Mouse (Mus musculus) CD4-positive, CD25-positive, alpha-beta regulatory T cell, adult 4 months (primary cell): Measurements from ENCODE around the gene Mpi. TPM values are rescaled to one million over a fixed set of nuclear protein-coding genes. Genes with fewer than 3 reads are reported as not detected.

Source experiments
- ATAC-seq: one replicate; pipeline ENCODE4 v1.8.0; 2017
- polyA plus RNA-seq, 2 experiments: library from polyadenylated mRNA; unstranded; fragments of 100-300 nt; shearing (Covaris generic); gene quantifications; one replicate each; pipeline ENCODE4 v1.2.1; 2017

Gene Mpi
- 10 to 100 TPM; 15.7 to 17.9 TPM for polyA plus RNA-seq

DNA sequence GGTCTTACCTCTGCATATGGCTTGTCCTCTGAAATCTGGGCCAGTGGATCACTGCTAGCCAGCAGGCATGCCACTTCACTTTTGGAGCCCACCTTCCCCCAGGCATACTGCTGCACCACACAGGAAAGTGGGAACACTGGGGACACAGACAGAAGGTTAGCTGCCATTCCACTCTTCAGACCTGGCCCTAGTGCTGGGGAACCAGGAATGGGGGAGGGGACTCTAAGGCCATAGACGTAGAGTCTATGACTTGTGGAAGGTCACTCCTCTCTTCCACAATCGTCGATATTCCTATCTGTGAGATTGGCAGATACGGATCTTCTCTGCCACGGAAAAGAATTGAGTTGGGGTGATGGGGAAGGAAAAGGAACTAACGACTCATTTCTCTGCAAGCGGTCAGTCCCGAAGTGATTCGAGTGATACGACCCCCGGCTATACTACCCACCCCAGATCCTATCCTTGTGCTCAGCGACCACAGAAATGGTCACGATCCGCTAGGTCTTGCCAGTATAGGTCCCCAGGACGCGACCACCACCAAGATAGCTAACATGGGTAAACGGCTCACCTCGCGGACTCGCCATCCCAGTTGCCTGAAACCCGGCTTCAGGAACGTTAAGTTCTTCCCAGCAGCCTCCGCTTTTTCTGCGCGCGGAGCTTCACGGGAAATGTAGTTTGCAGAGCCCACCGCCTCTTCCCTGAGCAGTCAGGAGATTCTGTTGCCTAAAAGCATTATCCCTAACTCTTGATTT, at the start of gene Mpi:
TSS of gene Mpi (minus strand) at position 625 of the 749 bp plus-strand sequence.
- no peak for ATAC-seq

DNA sequence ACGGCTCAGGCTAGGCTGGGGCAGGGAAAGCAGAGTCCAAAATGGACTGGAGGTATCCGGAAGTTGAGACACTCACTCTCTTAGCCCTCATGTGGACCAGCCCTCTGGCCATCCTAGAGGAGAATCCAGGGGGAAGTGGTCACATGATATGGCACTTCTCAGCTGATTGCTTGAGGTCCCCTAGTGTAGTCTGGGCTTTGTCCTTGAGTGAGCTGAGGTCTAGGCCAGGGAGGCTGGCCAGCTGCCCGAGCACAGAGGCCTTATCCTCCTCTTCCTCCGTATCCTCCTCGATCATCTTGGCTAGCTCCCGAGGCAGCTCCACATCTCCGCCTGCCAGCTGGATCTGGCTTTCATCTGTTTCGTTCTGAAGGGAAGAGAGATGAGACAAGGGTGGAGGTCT, 49.5 kb upstream of the Mpi start:
- no peak for ATAC-seq

DNA sequence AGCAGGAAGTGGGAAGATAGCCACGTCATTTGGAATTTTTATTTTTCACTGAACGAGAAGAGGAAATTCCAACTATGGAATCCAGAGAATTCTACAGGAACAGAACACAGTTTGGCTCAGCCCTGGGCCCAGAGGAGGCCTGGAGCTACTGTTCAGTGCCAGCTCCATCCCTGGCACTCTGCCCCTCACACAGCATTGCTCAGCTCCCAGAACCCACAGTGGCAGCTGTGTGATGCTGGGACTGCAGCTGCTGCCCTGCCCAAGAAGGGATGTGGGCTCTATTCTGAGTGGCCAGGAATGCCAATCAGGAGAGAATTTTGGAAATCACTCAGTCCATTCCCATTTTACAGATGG, 48.8 kb upstream of the Mpi start:
- ATAC-seq: no peak

DNA sequence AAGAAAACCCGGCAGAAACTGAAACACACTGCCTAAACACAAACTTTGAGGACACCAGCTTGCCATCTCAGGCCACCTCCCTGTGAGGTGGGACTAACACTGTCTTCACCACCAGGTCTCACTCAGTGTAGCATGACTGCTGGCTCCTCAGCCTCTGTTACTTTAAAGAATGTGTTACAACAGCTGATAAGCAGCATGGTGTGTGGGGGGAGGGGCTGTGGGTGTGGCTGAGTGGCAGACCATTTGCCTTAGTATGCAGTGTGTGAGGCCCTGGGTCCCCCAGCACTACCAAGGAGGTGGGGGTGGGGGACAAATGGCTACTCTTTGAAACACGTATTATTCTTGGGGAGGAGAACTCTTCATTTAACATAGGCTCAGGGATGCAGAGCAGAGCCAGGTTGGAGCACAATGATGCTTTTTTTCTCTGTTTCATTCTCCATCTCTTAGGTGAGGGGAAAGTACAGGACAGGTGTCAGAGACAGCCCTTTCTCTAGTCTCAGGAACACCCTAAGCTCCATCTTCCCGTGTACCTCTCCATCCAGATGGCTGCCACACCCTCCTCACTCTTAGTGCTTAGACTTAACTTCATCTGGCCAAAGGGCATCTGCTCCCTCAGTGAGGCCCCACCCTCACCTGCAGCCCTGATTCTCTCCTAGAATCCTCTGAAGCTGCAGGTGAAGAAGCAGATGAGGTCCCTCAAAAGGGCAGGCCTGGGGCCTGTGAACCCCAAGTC, 48.2 kb upstream of the Mpi start:
- no peak for ATAC-seq

DNA sequence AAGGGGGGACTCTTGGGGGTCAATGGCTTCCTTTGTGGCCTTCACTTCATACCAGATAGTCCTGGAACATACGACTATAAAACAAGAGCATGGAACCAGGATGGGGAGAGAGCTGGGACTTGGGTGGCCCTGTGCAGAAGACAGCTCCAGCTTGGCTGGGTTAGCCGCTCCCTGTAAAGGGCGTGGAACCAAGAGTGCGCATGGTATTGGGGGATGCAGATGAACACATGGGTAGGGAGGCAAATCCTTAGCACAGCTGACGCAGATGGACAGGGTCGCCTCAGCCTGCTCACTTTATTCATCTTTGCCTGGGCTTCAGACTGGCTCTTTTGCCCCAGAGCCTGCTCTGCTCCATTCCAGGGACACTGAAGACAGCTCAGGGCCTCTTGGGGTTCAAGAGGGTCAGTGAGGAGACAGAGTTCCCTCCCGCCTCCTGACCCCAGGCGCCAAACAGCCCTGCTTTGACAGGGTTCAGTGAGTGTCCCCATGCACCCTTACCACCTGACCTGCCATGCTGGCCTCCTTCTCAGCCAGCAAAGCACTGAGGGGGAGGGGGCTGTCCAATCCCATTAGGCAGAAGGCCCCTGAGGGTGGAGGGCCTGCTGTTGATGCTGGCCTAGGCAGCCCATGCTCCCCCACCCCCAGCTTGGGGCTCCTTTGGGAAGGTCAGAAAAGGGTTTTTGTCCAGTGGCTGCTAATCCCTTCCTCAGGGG, 46.4 kb upstream of the Mpi start:
- no peak for ATAC-seq

DNA sequence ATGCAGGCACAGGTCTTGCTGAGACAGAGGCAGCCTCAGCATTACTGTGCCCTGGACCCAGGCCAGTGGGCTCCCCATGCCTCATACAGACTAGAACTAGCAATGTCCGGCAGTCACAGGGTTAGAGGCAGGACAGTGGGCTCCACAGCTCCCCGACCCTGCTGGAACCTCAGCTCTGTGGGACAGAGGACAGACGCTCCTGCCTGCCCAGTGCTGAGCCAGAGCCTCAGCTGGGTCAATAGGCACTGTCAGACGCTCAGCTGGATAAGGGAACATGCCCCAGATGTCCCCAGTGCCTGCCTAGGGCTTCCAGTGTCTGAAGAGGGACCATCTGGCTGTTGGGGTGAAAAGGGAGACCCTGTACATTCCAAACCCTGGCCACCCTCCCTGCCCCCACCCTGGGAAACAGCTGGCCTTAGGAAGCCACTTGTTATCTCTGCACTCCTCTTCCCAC, 45.4 kb upstream of the Mpi start:
- no peak for ATAC-seq

DNA sequence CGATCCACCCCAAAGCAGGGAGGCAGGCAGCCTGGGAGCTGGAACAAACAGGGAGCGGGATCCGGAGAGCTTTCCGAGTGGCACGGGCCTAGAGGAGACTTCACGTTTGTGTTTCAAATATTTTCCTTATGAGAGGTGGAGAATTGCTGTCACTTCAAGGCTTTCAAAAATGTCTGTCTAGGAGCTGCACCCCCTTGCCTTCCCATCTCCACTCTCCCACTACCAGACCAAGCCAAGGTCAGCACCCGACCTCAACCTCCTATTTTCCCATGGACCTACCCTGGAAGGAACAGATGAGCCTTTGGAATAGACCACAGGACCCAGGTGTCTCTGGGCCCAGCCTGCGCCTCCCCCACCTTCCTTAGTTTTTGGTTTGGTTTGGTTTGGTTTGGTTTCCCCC, 44.7 kb upstream of the Mpi start:
- no peak for ATAC-seq

DNA sequence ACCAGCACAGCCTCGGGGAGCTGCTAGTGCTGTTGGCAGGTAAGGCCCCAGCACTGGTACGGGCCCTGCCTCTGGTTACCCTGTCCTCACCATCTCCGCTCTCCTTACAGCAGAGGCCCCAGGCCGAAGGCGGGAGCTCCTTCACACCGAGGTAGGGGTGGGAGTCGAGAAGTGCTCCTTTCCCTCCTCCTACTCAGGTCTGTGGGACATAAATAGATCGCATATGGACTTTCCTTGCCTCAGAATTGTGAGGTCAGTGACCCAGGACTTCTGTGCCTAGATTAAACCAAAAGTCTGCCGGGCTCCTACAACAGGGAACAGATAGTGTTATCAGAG, 41.6 kb upstream of the Mpi start:
- no peak for ATAC-seq

DNA sequence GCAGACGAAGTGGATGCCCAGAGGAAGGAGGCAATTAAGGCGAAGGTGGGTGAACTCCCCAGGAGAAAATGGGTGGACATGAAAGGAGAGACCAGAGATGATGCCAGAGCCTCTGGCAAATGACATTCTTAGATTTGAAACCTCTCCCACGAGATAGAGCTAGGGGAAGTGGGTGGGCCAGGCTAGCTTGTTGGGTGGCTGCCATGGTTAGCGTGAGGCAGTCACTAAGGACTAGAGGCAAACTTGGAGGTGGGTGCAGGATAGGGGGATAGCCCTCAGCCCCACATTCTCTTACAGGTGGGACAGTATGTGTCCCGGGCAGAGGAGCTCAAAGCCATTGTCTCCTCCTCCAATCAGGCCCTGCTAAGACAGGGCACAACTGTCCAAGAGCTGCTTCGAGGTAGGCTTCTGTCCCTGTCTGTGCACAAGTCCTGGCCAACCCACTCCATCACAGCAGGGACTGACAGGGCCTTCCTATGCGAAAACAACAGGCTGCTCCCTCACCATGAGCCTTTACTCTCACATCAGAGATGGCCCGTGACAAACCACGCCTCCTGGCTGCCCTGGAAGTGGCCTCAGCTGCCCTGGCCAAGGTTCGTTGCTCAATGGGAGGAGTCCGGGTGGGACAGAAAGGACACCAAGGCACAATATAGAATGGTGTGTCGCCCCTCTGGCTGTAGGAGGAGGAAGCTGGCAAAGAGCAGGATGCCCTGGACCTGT, 41.1 kb upstream of the Mpi start:
- ATAC-seq: no peak

DNA sequence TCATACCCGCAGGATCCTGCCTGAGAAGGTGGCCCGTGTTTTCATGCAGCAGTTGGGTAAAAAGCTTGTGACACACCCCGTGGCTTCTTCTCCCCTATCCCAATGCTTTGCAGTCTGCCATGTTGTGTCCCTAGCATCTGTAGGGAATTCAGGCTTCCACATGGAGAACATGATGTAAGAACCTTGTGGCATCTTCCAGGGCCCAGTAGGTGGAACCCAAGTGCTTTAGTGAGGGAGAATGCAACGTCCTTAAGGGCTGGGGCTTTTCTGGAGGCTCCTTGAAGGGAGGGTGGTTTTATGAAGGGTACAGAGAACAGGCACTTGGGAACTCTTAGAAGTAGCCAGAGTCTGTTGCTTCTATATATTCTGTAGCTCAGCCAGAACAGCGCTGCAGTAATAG, 38.2 kb upstream of the Mpi start:
- no peak for ATAC-seq

DNA sequence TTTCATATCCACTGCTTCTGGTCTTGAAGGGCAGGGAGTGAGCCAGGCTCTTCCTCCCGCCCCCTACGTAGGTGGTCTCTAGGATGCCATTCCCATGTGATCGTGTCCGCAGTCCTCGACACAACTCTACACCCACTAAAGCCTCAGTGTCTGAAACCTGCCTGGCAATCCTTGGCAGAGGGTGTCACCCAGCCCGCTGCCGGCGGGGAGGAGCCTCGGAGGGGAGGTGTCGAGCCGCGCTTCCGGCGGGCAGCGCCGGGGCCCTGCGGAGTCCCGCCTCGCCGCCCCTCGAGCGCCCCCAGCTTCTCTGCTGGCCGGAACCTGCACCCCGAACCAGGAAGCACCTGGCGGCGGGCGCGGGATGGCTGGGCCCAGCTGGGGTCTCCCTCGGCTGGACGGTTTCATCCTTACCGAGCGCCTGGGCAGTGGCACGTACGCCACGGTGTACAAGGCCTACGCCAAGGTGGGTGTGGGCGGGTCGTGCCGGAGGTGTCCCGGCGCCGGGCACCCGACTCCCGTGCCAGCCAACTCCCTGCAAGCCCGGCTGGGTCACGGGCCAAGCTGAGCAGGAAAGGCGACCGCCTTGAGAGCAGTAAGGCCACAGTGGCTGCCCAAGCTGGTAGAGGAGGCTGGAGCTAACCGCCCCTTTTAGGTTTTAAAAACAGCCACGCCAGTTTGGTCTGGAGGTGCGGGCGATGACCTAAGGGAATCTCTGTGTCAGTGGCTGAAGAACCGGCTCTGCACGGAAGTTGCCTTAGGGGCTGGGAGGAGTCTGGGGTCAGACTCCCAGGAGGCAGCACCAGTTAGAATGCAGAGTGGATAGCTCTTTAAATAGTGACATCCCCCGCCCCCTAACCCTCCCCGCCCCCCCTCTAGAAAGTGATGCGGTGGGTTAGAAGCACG, 36.9 kb upstream of the Mpi start, which contains the start of gene Ulk3:
TSS of gene Ulk3 (plus strand) at position 229 of the 903 bp plus-strand sequence.
- ATAC-seq: peak; percentile 91

DNA sequence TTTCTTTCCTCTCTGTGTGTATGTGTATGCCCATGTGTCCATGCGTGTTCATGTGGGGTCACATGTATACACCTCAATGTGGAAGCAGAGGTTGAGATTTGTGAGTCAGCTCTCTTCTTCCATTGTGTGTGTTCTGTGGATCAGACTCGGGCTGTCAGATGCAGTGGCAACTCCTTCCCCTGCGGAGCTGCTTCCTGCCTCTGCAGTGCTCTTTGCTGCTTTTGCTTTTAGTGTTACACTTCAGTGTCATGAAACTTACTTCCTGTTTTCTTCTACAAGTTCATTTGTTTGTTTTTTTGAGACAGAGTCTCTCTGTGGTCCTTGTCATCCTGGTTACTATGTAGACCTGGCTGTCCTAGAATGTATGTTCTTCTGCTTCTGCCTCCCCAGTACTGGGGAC, 32.4 kb upstream of the Mpi start:
- peak; percentile 27 for ATAC-seq

DNA sequence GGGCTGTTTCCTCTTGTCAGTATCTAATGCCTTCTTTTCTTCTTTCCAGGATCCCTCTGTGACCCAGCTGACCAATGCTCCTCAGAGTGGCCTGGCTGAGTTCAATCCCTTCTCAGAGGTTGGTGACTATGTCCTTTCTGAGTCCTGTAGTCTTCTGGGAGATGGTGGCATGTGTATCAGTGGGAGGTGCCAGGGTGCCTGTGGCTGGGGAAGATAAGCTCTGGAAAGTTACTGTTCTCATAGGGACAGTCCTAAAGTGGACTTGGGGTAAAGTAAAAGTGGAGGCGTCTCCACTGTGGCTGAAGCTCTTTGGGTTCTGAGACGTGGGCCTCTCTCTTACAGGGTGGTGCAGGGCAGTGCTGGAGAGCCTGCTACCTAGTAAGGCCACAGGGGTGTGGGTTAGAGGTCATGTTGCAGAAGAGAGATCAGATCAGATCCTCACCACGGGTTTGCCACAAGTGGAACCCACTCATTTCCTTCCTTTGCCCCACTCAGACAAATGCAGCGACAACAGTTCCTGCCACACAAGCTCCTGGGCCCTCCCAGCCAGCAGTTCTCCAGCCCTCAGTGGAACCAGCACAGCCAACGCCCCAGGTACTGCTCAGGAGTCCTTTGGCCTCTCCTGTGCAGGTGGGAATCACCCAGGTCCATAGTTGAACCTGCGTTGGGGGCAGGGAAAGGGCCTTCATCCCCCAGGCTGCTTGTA, 24.7 kb upstream of the Mpi start:
- no peak for ATAC-seq

DNA sequence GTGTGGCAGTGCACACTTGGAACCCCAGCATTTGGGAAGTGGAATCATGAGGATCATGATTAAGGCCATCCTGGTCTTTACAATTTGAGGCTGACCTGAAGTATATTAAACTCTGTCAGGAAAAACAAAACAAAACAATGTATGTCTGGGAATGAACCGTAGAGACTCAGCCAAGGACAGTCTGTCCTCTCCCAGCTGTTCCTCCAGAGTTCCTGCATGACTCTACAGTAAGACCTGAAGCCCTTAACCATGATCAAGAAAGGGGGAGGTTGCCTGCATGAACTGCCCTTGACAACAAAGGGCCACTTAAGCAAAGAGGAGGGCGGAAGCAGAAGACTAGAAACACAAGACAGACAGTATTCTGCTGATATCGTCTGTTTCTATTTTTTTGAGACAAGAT, 23.0 kb upstream of the Mpi start:
- no peak for ATAC-seq

DNA sequence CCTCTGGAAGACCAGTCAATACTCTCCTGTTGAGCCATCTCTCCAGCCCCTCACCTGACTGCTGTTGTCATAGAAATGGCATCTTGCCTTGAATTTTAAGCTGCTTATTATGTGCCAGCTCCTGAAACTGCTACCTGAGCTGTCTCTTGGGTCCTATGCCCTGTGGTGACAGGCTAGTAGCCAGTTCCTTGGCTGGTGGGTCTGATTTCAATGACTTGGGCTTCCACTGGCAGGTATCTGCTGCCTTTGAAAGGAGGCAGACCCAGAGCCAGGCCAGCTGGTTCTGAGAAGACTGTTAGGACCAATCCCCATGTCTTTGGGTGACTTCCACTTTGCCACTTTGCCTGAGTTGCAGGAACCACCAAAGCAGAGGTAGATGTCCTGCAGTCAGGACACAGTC, 21.8 kb upstream of the Mpi start:
- ATAC-seq: no peak

DNA sequence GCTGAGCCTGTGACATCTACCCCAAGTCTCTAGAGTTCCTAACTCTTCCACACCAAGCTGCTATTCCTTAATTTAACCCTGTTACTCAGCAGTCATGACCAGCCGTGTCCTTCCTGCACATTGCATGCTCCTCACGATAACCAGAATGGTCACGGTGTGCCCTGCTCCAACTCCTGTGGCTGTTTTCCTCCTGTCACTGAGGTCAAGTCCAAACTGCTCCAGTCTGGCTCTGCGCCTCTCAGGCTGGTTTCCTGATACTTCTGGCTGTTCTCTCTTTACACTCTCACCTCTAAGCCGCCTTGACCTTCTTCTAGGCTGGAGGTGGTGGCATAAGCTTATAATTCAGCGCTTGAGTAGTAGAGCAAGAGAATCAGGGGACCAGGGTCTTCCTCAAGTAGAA, 15.9 kb upstream of the Mpi start:
- ATAC-seq: no peak

DNA sequence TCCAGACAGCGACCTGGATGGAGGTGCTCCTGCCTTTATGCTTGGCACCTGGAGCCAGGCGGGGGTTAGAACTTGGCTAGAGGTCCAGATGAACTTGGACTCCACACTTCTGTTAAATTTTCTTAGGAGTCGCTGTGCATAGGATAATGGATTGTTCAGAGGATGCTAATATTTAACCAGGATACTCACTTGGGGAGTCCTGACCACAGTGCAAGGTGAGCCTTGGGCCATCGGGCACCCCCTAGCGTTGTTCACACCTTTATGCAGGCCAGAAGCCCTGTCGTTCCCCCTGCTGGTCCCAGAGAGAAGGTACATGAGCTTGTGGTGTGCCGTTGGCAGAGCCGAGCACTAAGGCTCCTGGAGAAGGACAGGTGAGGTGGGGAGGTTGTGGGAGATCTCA, 14.3 kb upstream of the Mpi start:
- no peak for ATAC-seq

DNA sequence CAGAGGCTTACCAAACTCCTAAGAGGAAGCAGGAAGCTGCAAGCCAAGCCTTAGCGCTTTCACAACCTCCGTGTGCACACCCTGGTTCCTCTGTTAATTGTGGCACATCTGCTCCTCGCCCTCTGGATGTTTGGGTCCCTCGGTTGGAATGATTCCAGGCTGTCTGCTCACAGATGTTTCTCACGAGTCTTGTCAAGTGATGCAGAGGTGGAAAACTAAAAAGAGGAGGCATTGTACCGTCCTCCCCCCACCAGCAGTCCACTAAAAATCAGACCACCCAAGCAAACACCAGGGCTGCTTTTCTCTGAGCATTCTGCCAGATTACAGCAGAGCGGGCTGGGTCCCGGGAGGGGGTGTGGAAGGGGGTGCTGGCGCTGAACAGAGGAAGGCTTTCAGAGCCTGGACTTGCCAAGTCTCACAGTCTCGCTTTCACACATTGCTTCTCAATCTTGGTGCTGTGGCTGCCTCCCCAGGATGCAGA, 13.2 kb upstream of the Mpi start:
- no peak for ATAC-seq

DNA sequence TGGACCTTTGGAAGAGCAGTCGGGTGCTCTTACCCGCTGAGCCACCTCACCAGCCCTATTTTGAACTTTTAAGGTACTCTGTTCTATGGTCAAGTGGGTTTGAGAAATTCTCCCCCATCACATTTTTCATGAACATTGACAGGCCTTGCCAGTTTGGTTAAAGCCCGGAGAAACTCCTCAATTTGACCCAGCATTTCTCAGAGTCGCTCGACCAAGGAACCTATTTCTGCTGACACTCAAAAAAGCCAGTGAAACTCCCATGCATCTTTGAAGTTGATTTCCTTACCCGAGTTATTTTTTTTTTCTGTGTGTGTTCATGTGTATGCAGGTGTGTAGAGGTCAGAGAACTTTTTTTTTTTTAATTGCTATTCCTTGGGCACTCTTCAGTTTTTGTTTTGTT, 12.0 kb upstream of the Mpi start:
- ATAC-seq: no peak

DNA sequence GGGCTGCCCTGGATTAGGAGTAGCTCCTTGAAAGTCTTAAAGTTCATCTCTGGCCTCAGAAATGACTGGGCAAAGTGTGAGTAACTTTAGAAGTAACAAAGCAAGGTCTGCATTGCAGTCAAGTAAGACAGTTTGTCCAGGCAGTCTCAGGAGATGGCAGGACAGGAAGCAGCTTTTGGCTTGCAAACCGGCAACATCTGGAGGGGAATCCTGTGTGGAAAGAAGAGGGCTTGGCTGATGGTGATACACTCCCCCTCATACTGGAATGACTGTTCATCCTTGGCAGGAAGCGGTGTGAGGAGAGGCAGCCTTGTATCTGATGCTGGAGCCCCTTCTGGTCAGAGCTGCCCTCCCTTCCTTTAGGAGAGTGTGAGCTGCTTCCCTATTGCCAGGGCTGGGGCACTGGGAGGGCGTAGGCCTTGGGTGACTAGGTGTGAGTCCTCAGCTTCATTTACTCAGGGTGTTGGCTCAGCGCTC, 10.4 kb upstream of the Mpi start:
- ATAC-seq: no peak

DNA sequence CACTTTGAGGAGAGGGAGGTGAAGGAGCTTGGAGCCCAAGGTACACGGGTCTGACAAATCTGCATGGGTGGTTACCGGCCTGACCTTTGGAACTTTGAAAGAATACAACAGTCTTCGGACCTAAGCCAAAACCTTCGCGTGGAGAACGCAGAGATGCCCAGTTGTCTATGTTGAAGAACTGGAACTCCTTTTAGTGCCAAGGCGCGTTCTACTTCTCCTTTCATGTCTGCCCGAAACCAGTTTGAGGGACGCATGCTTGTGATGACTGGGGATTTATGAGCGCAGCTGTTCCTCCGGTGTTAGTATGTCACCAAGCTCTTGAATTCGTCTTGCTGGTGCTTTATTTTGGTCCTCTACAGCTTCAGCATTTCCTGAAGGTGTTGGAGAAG, 9.1 kb upstream of the Mpi start:
- ATAC-seq: no peak
